Mouse (Mus musculus) adrenal gland, postnatal 36 days (tissue): ENCODE measurements around the gene Sugp2. TPM values are rescaled to one million over a fixed set of nuclear protein-coding genes. Genes with fewer than 3 reads are reported as not detected.
A peak's percentile ranks its signal among the peaks of the same experiment; 100 is the strongest.

Source experiments
- DNase-seq, 2 experiments: peaks; one replicate each; pipeline ENCODE4 v3.0.0; 2021; ENCODE audit warnings: mixed read lengths in 1 of 2
- total RNA-seq, 2 experiments: library from RNA; stranded (reverse); gene quantifications; 2 replicates each; pipeline ENCODE4 v1.2.3; 2021

Gene Sugp2
- total RNA-seq, 2 experiments from 2014 or later: 24.0 to 34.1 TPM

- no peak for DNase-seq
Measured at GRCm38 (mm10) chr8:70281001-70281400, 47.0 kb downstream of the Sugp2 start.

DNA sequence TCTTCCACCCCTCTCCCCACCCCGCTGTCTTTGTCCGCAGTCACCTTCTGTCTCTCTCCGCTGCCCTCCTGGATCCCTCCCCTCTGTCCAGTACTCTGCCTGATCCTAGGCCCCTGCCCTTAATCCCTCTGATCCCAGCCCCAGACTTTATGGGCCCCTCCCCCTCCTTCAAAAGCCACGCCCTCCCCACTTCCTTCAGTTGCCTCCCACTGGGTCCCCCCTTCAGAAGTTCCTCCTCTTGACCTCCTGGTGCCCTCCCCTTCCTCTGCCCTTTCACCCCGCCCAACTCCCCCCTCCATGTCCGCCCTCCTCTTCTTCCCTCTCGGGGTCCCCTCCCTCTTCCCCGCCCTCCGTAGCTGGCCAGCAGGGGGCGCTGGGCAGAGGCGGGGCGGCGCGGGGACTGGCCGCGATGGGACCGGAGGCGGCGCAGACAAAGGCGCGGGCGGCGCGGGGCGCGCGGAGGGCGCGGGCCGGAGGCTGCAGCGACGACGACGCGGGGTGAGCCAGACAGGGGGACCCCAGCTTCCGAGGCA is 48.6 kb downstream of the Sugp2 start, which contains the start of gene Homer3:
Homer3 (plus strand) TSS at position 225 of the 533 bp plus-strand sequence.
- peak; percentile 92 to 94 for DNase-seq

DNA sequence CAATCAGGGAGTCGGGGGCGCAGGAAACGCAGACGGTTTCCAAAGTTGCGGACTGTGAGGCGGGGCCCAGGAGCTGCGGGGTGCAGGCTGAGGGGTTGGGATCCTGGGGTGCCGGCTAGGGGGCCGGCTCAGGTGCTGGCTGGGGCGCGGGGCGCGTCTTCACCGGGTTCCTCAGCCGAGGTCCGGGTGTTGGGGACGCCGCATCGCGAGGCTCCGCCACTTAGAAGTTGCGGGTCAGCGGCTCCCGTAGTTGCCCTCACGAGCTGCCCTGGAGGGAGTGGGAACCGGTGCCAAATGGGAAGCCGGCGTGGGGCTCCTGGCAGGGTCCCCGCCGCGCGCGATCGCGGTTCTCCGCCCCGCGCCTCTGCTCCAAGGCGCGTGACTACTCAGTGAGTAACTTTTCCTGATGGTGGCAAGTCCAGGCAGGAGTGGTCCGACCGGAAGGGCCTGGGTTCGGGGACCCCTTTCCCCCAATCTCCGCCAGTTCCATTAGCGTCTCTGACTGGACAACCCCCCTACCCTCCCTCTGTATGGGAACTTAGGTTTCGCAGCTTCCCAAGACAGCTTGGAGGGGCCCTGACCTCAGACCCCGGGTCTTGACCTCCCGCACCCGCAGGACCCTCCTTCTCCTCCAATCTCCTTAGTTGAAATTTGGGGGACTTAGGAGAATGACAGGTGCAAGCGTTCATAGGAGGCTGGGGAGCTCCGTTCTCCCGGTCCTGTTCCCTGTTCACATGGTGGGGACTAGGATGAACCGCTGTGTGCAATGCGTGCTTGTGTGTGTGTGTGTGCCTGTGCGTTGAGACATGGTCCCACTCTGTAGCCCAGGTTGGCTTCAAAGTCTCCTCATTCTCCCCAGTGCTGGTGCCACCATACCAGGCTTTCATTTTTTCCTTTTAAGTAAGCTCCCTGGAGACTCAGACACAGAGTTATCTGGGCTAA is 49.4 kb downstream of the Sugp2 start:
- peak; percentile 44 to 56 for DNase-seq

DNA sequence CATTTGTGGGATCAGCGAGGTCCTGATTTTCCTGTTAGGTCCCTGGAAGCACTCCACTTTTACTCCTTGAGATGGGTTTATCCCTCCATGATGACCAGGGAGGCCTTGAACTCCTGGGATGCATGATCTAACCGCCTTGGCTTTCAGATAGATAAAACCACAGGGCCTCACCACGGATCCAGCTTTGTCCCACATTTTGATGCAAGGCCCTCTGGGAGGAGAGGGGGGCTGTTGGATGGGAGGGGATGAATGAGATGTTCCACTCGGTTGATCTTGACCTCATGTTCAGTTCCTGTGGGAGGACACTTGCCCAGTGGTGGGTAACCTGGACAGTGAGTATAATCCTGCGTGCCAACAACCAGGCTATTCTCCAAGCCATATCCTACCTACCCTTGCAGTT is 50.4 kb downstream of the Sugp2 start:
- DNase-seq: no peak

DNA sequence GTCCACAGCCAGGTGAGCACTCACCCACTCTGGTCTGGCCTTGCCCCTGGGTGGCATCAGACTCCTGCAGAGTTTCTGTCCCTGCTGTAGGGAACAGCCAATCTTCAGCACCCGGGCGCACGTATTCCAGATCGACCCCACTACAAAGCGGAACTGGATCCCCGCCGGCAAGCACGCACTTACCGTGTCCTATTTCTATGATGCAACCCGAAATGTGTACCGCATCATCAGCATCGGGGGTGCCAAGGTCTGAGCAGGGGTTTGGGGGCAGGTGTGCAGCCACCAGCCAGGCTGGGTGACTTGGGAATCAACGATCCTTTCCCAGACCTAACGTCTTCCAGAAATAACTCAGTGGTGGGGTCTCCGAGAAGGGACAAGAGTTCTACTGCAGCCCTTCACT is 51.3 kb downstream of the Sugp2 start:
- DNase-seq: no peak

- no peak for DNase-seq
Measured at GRCm38 (mm10) chr8:70286737-70287136, 52.7 kb downstream of the Sugp2 start.

GRCm38 (mm10) chr8:70293988-70294405 is 60.0 kb downstream of the Sugp2 start:
- no peak for DNase-seq

DNA sequence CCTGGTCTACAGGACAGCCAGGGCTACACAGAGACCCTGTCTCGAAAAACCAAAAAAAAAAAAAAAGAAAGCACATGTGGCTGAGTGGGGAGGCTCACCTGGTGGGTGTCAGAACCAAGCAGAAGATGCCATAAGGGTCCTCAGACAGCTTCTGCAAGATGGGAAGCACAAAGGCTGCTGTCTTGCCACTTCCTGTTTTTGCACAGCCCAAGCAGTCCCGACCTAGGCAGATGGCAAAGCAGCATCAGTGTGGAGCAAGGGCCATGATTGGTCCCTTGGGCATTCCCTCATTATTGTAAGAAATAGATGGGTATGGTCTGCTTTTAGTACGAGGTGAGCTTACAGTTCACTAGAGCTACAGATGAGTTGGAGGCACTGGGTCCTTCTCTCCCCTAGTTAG is 66.9 kb downstream of the Sugp2 start:
- DNase-seq: no peak

DNA sequence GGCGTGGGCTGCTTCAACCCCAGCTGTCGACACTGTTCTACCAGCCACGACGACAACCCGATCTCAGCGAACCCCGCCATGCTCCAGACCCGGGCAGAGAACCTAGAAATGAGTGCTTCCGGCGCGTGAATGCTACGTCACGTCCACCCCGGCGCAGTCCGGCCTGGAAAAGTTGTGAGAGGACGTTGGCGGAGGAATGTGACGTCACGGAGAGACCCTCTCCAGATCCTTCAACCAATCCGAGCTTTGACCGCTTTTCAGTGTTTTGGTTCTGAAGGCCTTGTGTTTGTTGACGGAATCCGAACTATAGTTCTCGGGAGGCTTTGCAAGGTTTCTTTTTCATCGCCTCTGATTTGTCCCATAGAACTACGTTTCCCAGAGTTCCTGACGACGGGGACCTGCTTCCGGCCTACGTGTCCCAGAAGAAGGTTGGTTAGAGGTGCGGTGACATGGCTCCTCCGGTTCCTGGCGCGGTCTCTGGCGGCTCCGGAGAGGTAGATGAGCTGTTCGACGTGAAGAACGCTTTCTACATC is 68.4 kb downstream of the Sugp2 start, which contains the start of the genes Ddx49 and Cope:
Ddx49 (minus strand) TSS at position 132 of the 533 bp plus-strand sequence.
Cope (plus strand) TSS at position 161 of the 533 bp plus-strand sequence.
- peak; percentile 94 to 95 for DNase-seq

GRCm38 (mm10) chr8:70302901-70303300 is 68.9 kb downstream of the Sugp2 start:
- DNase-seq: no peak

DNA sequence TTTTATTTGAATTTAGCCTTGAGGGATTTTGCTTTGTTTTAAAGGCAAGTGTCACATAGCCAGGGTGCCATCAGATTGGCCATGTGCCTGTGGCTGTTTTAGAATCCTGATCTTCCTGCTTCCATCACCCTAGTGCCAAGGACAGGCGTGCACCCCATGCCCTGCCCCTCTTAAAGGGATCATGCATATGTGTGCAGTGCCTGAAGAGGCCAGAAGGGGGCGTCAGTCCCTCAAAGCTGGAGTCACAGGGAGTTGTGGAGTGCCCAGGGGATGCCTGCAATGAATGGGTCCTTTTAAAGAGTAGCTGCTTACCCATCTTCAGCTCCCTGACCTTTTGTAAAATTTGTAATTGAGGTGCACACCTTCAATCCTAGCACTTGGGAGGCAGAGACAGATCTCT is 75.3 kb downstream of the Sugp2 start:
- no peak for DNase-seq

DNA sequence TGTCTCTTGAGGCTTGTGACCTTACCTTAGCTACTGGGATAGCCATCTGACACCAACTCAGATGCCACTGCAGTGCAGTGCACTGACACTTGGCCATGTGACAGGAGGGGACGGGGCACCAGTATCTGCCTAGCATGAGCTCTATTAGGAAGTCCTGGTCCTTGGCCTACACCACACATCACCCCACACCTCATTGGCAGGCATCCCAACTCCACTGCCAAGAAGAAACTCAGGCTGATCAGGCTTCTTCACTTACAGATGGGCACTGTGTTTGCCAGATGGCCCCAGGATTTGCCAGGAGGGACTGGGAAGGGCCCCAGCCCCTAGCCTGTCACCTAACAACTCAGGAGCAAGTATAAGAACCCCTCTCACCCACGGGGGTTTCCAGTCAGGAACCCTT is 79.4 kb downstream of the Sugp2 start:
- DNase-seq: no peak

DNA sequence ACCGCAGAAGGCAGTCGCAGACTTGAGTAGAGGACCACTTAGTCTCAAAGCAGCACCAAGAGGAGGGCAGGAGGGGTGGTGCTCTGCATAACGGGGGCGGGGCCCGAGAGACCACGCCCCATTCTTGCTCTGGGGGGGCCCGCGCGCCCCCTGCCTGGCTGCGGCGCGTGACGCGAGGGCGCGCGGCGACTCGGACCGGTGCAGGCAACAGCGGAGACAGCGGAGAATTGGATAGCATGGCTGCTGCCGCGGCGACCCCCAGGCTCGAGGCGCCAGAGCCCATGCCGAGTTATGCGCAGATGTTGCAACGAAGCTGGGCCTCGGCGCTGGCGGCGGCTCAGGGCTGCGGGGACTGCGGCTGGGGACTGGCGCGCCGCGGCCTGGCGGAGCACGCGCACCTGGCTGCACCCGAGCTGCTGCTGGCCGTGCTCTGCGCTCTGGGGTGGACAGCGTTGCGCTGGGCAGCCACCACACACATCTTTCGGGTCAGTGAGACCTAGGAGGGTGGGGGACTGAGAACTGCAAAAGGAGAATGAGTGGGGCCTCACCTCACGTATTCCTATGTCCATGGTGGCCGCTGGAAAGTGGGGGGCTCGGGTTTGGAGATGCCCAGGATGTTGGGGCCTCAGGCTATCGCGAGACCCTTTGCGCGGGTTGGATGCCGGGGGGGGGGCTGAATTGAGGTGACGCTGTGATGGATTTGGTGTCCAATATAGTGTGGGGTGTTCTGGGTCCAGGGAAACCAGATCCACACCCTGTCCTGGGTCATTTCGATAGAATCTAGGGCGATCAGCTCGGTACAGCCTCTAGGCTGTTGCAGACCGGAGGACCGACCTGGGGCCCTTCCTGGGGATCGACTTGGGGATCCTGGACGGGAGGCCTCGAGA is 81.8 kb downstream of the Sugp2 start, which contains the start of gene Cers1:
Cers1 (plus strand) TSS at position 152 of the 887 bp plus-strand sequence.
- peak; percentile 72 to 81 for DNase-seq

DNA sequence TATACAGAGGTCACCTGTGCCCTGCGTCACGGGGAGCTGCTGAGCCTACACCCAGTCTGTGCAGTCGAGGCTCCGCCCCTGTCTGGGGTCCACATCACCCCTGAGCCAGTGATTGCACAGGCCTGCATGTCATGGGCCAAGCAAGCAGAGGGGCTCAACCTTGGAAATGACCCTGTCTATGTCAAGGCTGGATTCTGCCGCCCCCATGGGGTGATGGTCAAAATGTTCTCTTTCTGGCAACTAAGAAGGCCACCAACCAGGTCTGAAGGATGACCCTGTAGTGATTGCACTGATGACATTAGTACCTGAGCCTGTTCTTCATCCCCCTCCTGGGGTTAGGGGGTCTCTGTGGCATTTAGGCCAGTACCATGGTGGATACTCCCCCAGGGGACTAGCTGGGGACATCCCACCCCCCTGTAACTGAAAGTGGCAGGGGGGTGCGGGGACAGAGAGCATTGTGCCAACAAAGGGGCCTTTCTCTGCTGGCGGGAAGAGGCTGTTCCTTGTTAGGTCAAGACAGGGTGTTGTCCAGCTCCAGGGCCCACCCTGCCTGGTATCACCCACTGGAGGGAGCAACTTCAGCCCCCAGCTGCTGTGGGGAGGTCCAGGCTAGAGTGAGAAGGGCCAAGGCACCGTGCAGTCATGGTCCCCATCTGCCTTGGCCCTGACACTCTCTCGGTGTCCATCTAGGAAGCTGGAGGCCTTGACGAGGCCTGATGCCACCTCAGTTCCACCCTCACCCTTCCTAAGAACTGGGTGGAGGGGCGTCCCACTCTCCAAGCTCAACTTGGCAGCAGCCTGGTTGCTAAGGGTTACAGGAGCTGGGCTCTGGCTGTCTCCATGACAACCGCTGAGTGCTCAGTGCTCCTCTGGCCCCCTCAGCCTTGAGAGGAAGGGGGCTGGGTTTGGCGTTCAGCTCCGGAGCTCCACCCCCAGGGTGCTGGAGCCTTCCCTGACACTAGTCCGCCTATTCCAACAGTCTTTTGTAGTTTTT is 82.8 kb downstream of the Sugp2 start:
- peak; percentile 50 to 60 for DNase-seq

DNA sequence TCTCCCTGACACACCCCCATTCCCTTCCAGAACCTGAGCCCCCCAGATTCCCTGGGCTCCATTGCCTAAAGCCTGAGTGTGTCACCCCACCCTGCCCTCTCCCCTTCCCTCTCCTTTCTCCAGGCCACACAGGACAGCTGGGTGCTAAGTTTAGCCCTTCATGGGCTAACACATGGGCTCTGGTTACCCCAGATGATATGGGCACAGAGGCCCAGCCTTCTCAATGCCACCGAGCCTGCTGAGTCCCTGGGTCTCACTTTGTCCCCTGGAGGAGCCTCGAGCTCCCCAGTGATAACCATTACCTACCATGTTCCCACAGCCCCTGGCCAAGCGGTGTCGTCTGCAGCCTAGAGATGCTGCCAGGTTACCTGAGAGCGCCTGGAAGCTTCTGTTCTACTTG is 83.8 kb downstream of the Sugp2 start:
- no peak for DNase-seq

- no peak for DNase-seq
Measured at GRCm38 (mm10) chr8:70323716-70324115, 89.7 kb downstream of the Sugp2 start.

- DNase-seq: no peak
Measured at GRCm38 (mm10) chr8:70327512-70327911, 93.5 kb downstream of the Sugp2 start.

- no peak for DNase-seq
Measured at GRCm38 (mm10) chr8:70329124-70329834, 95.3 kb downstream of the Sugp2 start, which contains the start of gene Gdf1. Gdf1 (plus strand) TSS chr8:70329817.
